Mouse (Mus musculus): ENCODE measurements around the gene Zmiz1. TPM values are rescaled to one million over a fixed set of nuclear protein-coding genes. Genes with fewer than 3 reads are reported as not detected.

Gene Zmiz1
- polyA plus RNA-seq, 1 experiment: 63.7 TPM

DNA sequence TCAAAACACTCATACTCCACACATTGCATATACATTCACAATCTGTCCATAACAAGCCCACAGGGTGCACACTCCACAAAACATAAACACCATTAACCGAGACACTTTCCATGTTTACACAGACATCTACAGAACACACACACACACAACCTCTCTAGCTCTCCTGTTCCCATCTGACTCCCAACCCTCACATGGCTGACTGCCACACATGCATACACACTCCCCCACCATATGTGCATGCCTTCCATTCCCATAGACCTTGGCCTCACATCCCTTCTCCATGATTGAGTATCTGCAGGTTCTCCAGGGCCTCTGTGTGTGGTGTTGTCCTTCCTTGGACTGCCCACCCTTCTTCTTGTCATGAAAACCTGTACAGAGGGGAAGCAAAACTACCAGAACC is 36.0 kb upstream of the Zmiz1 start:
- Histone ChIP-seq H3K4me3 (replicated peaks; ENCODE audit: insufficient read depth, low read depth, low read length) (no peak overlapping the region), H3K4me1 (ENCODE audit: control insufficient read depth, insufficient read depth, low read length) (peaks cover 17% of the 10 kb centered on the region), H3K27ac (ENCODE audit: insufficient read depth, low read length) (no peak overlapping the region), H3K27me3 (ENCODE audit: control insufficient read depth, insufficient read depth, low read length) (no peaks in the 10 kb centered on the region)
- TF ChIP-seq POLR2A (IDR thresholded peaks at IDR 0.05; ENCODE audit: borderline replicate concordance, insufficient read depth, low read length): no peak
- no peak for TF ChIP-seq CTCF (IDR thresholded peaks at IDR 0.05; ENCODE audit: borderline replicate concordance, insufficient read depth, low read depth, low read length)
- WGBS: 80% methylated on average over 1 of the region's 1 CpGs
- DNase-seq: no peak

DNA sequence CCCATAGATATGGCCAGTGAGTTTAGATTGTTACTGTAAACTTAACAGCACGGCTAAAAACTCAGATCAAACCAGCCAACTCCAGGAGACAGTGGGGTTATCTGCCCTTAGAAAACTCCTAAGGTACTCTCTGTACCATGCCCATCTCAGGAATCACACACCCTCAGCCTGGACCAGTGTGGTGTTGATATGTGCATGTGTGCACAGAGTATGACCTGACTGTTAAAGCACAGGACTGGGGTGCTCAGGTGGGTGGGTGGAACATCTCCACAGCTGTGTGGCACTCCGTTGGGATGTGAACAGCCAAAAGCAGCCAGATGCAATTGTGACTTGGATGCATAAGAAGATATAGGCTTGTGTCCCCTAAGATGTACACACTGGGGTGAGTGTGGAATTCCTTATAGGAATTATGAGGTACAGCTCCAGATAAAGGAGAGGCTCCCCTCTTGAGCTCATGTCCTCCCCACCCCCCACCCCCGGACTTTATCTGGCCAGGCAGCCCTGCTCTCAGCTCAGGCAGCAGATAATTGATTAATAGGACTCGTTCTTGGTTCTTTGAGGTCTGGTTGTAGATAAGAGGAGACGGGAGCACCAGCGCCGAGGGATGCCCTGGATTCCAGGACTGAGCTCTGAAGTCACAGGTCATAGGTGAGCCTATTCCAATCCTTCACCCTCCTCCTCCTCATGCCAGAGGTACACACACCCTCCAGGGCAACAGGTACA is 35.1 kb upstream of the Zmiz1 start:
- H3K4me1 ChIP-seq (ENCODE audit: control insufficient read depth, insufficient read depth, low read length): peaks cover 17% of the 10 kb centered on the region
- WGBS: 91% methylated on average over 7 of the region's 7 CpGs
- H3K27ac ChIP-seq (ENCODE audit: insufficient read depth, low read length): no peak overlapping the region
- TF ChIP-seq CTCF (IDR thresholded peaks at IDR 0.05; ENCODE audit: borderline replicate concordance, insufficient read depth, low read depth, low read length) (no peak), POLR2A (IDR thresholded peaks at IDR 0.05; ENCODE audit: borderline replicate concordance, insufficient read depth, low read length) (no peak)
- no peak for DNase-seq
- no peak overlapping the region for H3K4me3 ChIP-seq (replicated peaks; ENCODE audit: insufficient read depth, low read depth, low read length)
- no peaks in the 10 kb centered on the region for H3K27me3 ChIP-seq (ENCODE audit: control insufficient read depth, insufficient read depth, low read length)

DNA sequence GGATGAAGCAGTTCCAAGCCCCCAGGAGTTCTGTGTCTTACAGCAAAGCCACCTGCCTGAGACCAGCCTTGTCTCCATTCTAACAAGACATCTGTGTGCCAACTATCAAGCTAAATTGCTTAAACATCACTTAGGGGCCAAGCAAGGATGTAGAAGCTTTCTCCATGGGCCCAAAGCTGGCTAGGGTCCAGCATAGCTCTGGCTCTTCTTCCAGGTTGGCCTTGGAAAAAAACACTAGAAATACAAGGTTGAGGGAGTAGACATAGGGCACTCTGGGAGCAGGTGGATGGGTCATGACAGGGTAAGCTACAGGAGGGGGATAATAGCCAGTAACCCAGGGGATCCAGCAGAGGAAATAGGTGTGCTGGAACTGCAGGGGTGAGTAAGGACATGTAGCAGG is 20.7 kb upstream of the Zmiz1 start:
- TF ChIP-seq POLR2A (IDR thresholded peaks at IDR 0.05; ENCODE audit: borderline replicate concordance, insufficient read depth, low read length) (no peak), CTCF (IDR thresholded peaks at IDR 0.05; ENCODE audit: borderline replicate concordance, insufficient read depth, low read depth, low read length) (no peak)
- Histone ChIP-seq H3K27ac (ENCODE audit: insufficient read depth, low read length) (no peak overlapping the region), H3K4me3 (replicated peaks; ENCODE audit: insufficient read depth, low read depth, low read length) (no peak overlapping the region), H3K4me1 (ENCODE audit: control insufficient read depth, insufficient read depth, low read length) (no peaks in the 10 kb centered on the region; the same call in 1 of the 2 replicates), H3K27me3 (ENCODE audit: control insufficient read depth, insufficient read depth, low read length) (no peaks in the 10 kb centered on the region)
- DNase-seq: no peak

- no peak for TF ChIP-seq CTCF (IDR thresholded peaks at IDR 0.05; ENCODE audit: borderline replicate concordance, insufficient read depth, low read depth, low read length)
- no peak for TF ChIP-seq POLR2A (IDR thresholded peaks at IDR 0.05; ENCODE audit: borderline replicate concordance, insufficient read depth, low read length)
- Histone ChIP-seq H3K27me3 (ENCODE audit: control insufficient read depth, insufficient read depth, low read length) (no peaks in the 10 kb centered on the region), H3K4me1 (ENCODE audit: control insufficient read depth, insufficient read depth, low read length) (no peaks in the 10 kb centered on the region; the same call in 1 of the 2 replicates), H3K27ac (ENCODE audit: insufficient read depth, low read length) (no peak overlapping the region), H3K4me3 (replicated peaks; ENCODE audit: insufficient read depth, low read depth, low read length) (no peak overlapping the region)
- whole genome bisulfite sequencing: 30% methylated on average over 1 of the region's 1 CpGs
- DNase-seq: no peak
Measured at GRCm38 (mm10) chr14:25440116-25440515, 18.9 kb upstream of the Zmiz1 start.

DNA sequence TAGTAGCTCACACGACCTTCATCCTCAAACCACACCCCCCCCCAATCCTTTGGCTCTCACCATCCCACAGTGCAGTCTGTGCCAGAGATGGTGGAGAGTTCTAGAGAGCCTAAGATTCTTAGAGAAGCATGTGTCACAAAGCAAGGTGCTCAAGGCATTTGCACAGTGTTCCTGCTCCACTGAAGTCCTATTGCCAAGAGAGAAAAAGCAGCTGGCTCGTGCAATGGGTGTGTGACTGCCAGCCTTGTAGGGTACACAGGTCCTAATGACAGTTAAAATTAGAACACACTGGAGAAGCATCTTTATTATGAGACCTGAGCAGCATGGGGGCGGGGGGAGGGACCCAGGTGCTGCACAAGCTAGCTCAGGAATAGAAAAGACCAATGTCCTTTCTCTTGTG is 18.2 kb upstream of the Zmiz1 start:
- WGBS: 58% methylated on average over 3 of the region's 3 CpGs
- peak in 1 of 2 experiments; percentile 3 for DNase-seq
- H3K4me1 ChIP-seq (ENCODE audit: control insufficient read depth, insufficient read depth, low read length): no peaks in the 10 kb centered on the region; the same call in 1 of the 2 replicates
- H3K27me3 ChIP-seq (ENCODE audit: control insufficient read depth, insufficient read depth, low read length): no peaks in the 10 kb centered on the region
- no peak for TF ChIP-seq CTCF (IDR thresholded peaks at IDR 0.05; ENCODE audit: borderline replicate concordance, insufficient read depth, low read depth, low read length)
- no peak for TF ChIP-seq POLR2A (IDR thresholded peaks at IDR 0.05; ENCODE audit: borderline replicate concordance, insufficient read depth, low read length)
- H3K4me3 ChIP-seq (replicated peaks; ENCODE audit: insufficient read depth, low read depth, low read length): no peak overlapping the region
- H3K27ac ChIP-seq (ENCODE audit: insufficient read depth, low read length): no peak overlapping the region

- no peak for DNase-seq
- Histone ChIP-seq H3K4me1 (ENCODE audit: control insufficient read depth, insufficient read depth, low read length) (no peaks in the 10 kb centered on the region; the same call in 1 of the 2 replicates), H3K4me3 (replicated peaks; ENCODE audit: insufficient read depth, low read depth, low read length) (no peak overlapping the region), H3K27ac (ENCODE audit: insufficient read depth, low read length) (no peak overlapping the region), H3K27me3 (ENCODE audit: control insufficient read depth, insufficient read depth, low read length) (no peaks in the 10 kb centered on the region)
- 62% methylated on average over 5 of the region's 5 CpGs for WGBS
- TF ChIP-seq POLR2A (IDR thresholded peaks at IDR 0.05; ENCODE audit: borderline replicate concordance, insufficient read depth, low read length): no peak
- no peak for TF ChIP-seq CTCF (IDR thresholded peaks at IDR 0.05; ENCODE audit: borderline replicate concordance, insufficient read depth, low read depth, low read length)
Measured at GRCm38 (mm10) chr14:25441469-25441868, 17.5 kb upstream of the Zmiz1 start.

DNA sequence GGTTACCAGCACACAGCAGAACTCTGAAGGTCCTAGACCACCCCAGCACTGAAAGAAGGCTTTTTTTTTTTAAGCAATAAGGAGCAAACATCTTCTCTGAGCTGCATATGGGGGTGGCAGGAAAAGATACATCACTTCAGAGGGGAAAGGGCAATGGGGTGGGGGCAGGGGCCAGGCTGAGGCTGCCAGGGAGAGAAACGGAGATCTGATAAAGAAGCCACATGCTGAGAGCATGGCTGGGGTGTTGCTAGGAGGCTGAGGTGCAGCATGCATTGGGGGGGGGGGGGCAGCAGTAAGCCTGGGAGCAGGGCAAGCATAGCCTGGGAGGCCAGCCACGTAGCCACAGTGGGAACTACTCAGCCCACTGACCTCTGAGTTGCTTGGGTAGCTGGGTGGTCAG is 16.3 kb upstream of the Zmiz1 start:
- H3K27me3 ChIP-seq (ENCODE audit: control insufficient read depth, insufficient read depth, low read length): no peaks in the 10 kb centered on the region
- TF ChIP-seq CTCF (IDR thresholded peaks at IDR 0.05; ENCODE audit: borderline replicate concordance, insufficient read depth, low read depth, low read length) (no peak), POLR2A (IDR thresholded peaks at IDR 0.05; ENCODE audit: borderline replicate concordance, insufficient read depth, low read length) (no peak)
- H3K27ac ChIP-seq (ENCODE audit: insufficient read depth, low read length): no peak overlapping the region
- H3K4me3 ChIP-seq (replicated peaks; ENCODE audit: insufficient read depth, low read depth, low read length): no peak overlapping the region
- WGBS: 75% methylated on average over 2 of the region's 2 CpGs
- H3K4me1 ChIP-seq (ENCODE audit: control insufficient read depth, insufficient read depth, low read length): no peaks in the 10 kb centered on the region; the same call in 1 of the 2 replicates
- DNase-seq: no peak

GRCm38 (mm10) chr14:25447136-25447775 is 11.7 kb upstream of the Zmiz1 start:
- no peak for TF ChIP-seq CTCF (IDR thresholded peaks at IDR 0.05; ENCODE audit: borderline replicate concordance, insufficient read depth, low read depth, low read length)
- TF ChIP-seq POLR2A (IDR thresholded peaks at IDR 0.05; ENCODE audit: borderline replicate concordance, insufficient read depth, low read length): no peak
- Histone ChIP-seq H3K4me3 (replicated peaks; ENCODE audit: insufficient read depth, low read depth, low read length) (no peak overlapping the region), H3K27ac (ENCODE audit: insufficient read depth, low read length) (no peak overlapping the region), H3K27me3 (ENCODE audit: control insufficient read depth, insufficient read depth, low read length) (no peaks in the 10 kb centered on the region), H3K4me1 (ENCODE audit: control insufficient read depth, insufficient read depth, low read length) (peaks cover 5% of the 10 kb centered on the region; the same call in 1 of the 2 replicates)
- DNase-seq: peak in 1 of 2 experiments; percentile 6
- 84% methylated on average over 6 of the region's 6 CpGs for WGBS

Measured in cerebellum, adult 2 months (tissue).